Comparison of ENCODE assay signal across 11 mouse cellular contexts in the genomic region with DNA sequence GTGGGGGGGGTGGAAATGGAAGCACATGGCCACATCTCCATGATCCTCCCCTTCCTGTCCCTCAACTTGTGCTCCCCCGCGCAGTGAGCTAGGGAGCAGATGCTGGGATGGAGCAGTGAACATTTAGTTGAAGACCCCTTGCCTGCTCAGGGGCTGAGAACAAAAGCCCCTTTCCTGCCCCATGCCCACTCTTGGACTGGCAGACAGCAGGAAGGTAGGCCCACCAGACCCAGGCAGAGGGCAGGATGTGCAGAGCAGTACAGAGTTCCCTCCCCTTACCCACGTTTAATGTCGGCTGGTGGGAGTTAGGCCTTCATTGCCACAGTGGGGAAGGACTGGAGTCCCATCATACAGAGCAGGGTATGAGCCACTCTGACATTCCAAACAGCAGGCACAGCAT. TPM values are rescaled to one million over a fixed set of nuclear protein-coding genes. Genes with fewer than 3 reads are reported as not detected.
DNase-seq lines count a peak whose midpoint lies in the region; ATAC-seq lines count a peak whose summit lies in the region.
"Had no signal": no experiment of that assay in that cellular context is flagged by ENCODE, and none has a peak within 500 bp of the region (broad histone marks: within the 10 kb centered on the region; RNA-seq: fewer than 3 reads in every experiment).

No protein-coding gene starts in this region.

- no peaks in the 10 kb centered on the region for H3K27me3 ChIP-seq in hindbrain, embryonic 14.5 days (ENCODE audit: control insufficient read depth, insufficient read depth, low read length)
- H3K27me3 ChIP-seq in hindbrain, embryonic 16.5 days (replicated peaks; ENCODE audit: control insufficient read depth, insufficient read depth, low read length), result no peaks in the 10 kb centered on the region
- no peaks in the 10 kb centered on the region for H3K27me3 ChIP-seq in midbrain, embryonic 15.5 days (replicated peaks)
- no peaks in the 10 kb centered on the region for H3K27me3 ChIP-seq in midbrain, embryonic 14.5 days (ENCODE audit: control insufficient read depth, insufficient read depth, low read length)
- H3K27me3 ChIP-seq in liver, embryonic 11.5 days (replicated peaks; ENCODE audit: control insufficient read depth, insufficient read depth, low read length), result no peaks in the 10 kb centered on the region

- no peak overlapping the region for H3K4me3 ChIP-seq in hindbrain, embryonic 14.5 days (replicated peaks; ENCODE audit: low read length)
- no peak overlapping the region for H3K4me3 ChIP-seq in hindbrain, embryonic 16.5 days (ENCODE audit: low read length)
- no peak overlapping the region for H3K4me3 ChIP-seq in midbrain, embryonic 15.5 days
- H3K4me3 ChIP-seq in midbrain, embryonic 14.5 days (replicated peaks; ENCODE audit: low read depth, low read length), result no peak overlapping the region
- no peak overlapping the region for H3K4me3 ChIP-seq in liver, embryonic 11.5 days (ENCODE audit: low read depth, low read length)

- ATAC-seq in hindbrain, embryonic 14.5 days (ENCODE audit: low FRiP score), result no peak
- ATAC-seq in hindbrain, embryonic 16.5 days, result no peak
- ATAC-seq in midbrain, embryonic 15.5 days (replicated peaks), result no peak
- ATAC-seq in midbrain, embryonic 14.5 days (ENCODE audit: low FRiP score, low TSS enrichment), result no peak
- ATAC-seq in liver, embryonic 11.5 days (replicated peaks; ENCODE audit: low FRiP score), result no peak

- H3K36me3 ChIP-seq in hindbrain, embryonic 14.5 days (replicated peaks; ENCODE audit: control insufficient read depth, insufficient read depth), result peaks cover 50% of the 10 kb centered on the region
- peaks cover 36% of the 10 kb centered on the region for H3K36me3 ChIP-seq in hindbrain, embryonic 16.5 days (ENCODE audit: control insufficient read depth, insufficient read depth, low read length)
- peaks cover 40% of the 10 kb centered on the region for H3K36me3 ChIP-seq in midbrain, embryonic 15.5 days (replicated peaks)
- H3K36me3 ChIP-seq in midbrain, embryonic 14.5 days (ENCODE audit: control insufficient read depth, insufficient read depth, low read length), result peaks cover 52% of the 10 kb centered on the region
- H3K36me3 ChIP-seq in liver, embryonic 11.5 days (ENCODE audit: control insufficient read depth, insufficient read depth, low read length), result peaks cover 34% of the 10 kb centered on the region

- no peak overlapping the region for H3K9ac ChIP-seq in hindbrain, embryonic 14.5 days
- H3K9ac ChIP-seq in hindbrain, embryonic 16.5 days (ENCODE audit: low read depth, low read length), result no peak overlapping the region
- no peak overlapping the region for H3K9ac ChIP-seq in midbrain, embryonic 15.5 days
- no peak overlapping the region for H3K9ac ChIP-seq in midbrain, embryonic 14.5 days (replicated peaks; ENCODE audit: low read length)
- H3K9ac ChIP-seq in liver, embryonic 11.5 days (ENCODE audit: low read depth, low read length), result no peak overlapping the region

- H3K4me2 ChIP-seq in hindbrain, embryonic 14.5 days (replicated peaks), result no peak overlapping the region
- H3K4me2 ChIP-seq in hindbrain, embryonic 16.5 days (ENCODE audit: low read length), result no peak overlapping the region
- H3K4me2 ChIP-seq in midbrain, embryonic 15.5 days, result no peak overlapping the region
- H3K4me2 ChIP-seq in midbrain, embryonic 14.5 days (ENCODE audit: low read length), result no peak overlapping the region
- no peak overlapping the region for H3K4me2 ChIP-seq in liver, embryonic 11.5 days

- WGBS in hindbrain, embryonic 14.5 days, result 71% methylated on average over 4 of the region's 4 CpGs
- 84% methylated on average over 4 of the region's 4 CpGs for WGBS in hindbrain, embryonic 16.5 days
- 84% methylated on average over 4 of the region's 4 CpGs for WGBS in midbrain, embryonic 15.5 days
- 79% methylated on average over 4 of the region's 4 CpGs for WGBS in midbrain, embryonic 14.5 days
- 53% methylated on average over 4 of the region's 4 CpGs for WGBS in liver, embryonic 11.5 days

- no peak for DNase-seq in hindbrain, embryonic 14.5 days (ENCODE audit: low spot score)
- DNase-seq in midbrain, embryonic 14.5 days, result no peak
- DNase-seq in liver, embryonic 11.5 days (ENCODE audit: low spot score), result no peak
- DNase-seq in thymus, postnatal 14 days, result peak; percentile 65
- no peak for DNase-seq in left cerebral cortex, postnatal 25 days (ENCODE audit: low spot score in 2 of 2)
- no peak for DNase-seq in frontal cortex, postnatal 36 days (ENCODE audit: low spot score in 2 of 2)
- DNase-seq: cerebellum, adult 2 months; gastrocnemius, postnatal 25 days; right cerebral cortex, adult 18-20 months had no signal

- intact Hi-C loops in left cerebral cortex, postnatal 25 days (cut with DNase I), result no loop called here

- peaks cover 19% of the 10 kb centered on the region for H3K4me1 ChIP-seq in hindbrain, embryonic 14.5 days (replicated peaks; ENCODE audit: control insufficient read depth, insufficient read depth, low read length)
- H3K4me1 ChIP-seq in hindbrain, embryonic 16.5 days (ENCODE audit: control insufficient read depth, insufficient read depth, low read depth, low read length), result peaks cover 21% of the 10 kb centered on the region
- peaks cover 27% of the 10 kb centered on the region for H3K4me1 ChIP-seq in midbrain, embryonic 15.5 days
- H3K4me1 ChIP-seq in midbrain, embryonic 14.5 days (ENCODE audit: control insufficient read depth, insufficient read depth, low read length), result peaks cover 12% of the 10 kb centered on the region
- peaks cover 32% of the 10 kb centered on the region for H3K4me1 ChIP-seq in liver, embryonic 11.5 days (replicated peaks; ENCODE audit: control insufficient read depth, insufficient read depth, low read length)

- 0 out of 2 replicates have a peak overlapping the region, but pooled peaks have one; percentile 69 for H3K27ac ChIP-seq in hindbrain, embryonic 14.5 days
- no peak overlapping the region; the same call in 1 of the 2 replicates for H3K27ac ChIP-seq in hindbrain, embryonic 16.5 days (ENCODE audit: low read depth, low read length)
- H3K27ac ChIP-seq in midbrain, embryonic 15.5 days, result peak overlapping the region; percentile 39
- no peak overlapping the region for H3K27ac ChIP-seq in midbrain, embryonic 14.5 days (replicated peaks; ENCODE audit: low read depth, low read length)
- peak overlapping the region; percentile 64 for H3K27ac ChIP-seq in liver, embryonic 11.5 days (ENCODE audit: low read depth, low read length)

- H3K9me3 ChIP-seq in hindbrain, embryonic 14.5 days (ENCODE audit: control insufficient read depth, low read length), result no peaks in the 10 kb centered on the region
- no peaks in the 10 kb centered on the region for H3K9me3 ChIP-seq in hindbrain, embryonic 16.5 days (ENCODE audit: control insufficient read depth, low read length)
- H3K9me3 ChIP-seq in midbrain, embryonic 15.5 days, result no peaks in the 10 kb centered on the region
- H3K9me3 ChIP-seq in midbrain, embryonic 14.5 days (ENCODE audit: control insufficient read depth, low read length), result no peaks in the 10 kb centered on the region
- H3K9me3 ChIP-seq in liver, embryonic 11.5 days (ENCODE audit: control insufficient read depth, low read length), result no peaks in the 10 kb centered on the region

RNA-seq across cellular contexts. Expression of a gene that starts 1.6 kb away (rescaled TPM):
- 5.6 and 5.8 TPM in 2 replicates for polyA plus RNA-seq in hindbrain, embryonic 14.5 days (2014; fragmentation: Nextera tagmentation; extraction: Ambion mirVana)
- polyA plus RNA-seq in hindbrain, embryonic 16.5 days (2015; fragmentation: Nextera tagmentation; extraction: Ambion mirVana), result 5.2 and 6.5 TPM in 2 replicates
- 6.7 TPM in 2 replicates for polyA plus RNA-seq in midbrain, embryonic 15.5 days (2015; fragmentation: Nextera tagmentation; extraction: Ambion mirVana)
- polyA plus RNA-seq in midbrain, embryonic 14.5 days (2014; fragmentation: Nextera tagmentation; extraction: Ambion mirVana), result 4.4 and 5.7 TPM in 2 replicates
- polyA plus RNA-seq in liver, embryonic 11.5 days (2014; fragmentation: Nextera tagmentation; extraction: Ambion mirVana), result 7.6 and 8.4 TPM in 2 replicates
- total RNA-seq in left cerebral cortex, postnatal 25 days (2021), result 1 to 10 TPM; 3.8 to 7.3 TPM

RNA-seq across cellular contexts. Expression of a gene that starts 24.5 kb away (rescaled TPM):
- 44.7 and 48.5 TPM in 2 replicates for polyA plus RNA-seq in hindbrain, embryonic 14.5 days (2014; fragmentation: Nextera tagmentation; extraction: Ambion mirVana)
- polyA plus RNA-seq in hindbrain, embryonic 16.5 days (2015; fragmentation: Nextera tagmentation; extraction: Ambion mirVana), result 46.9 and 48.4 TPM in 2 replicates
- polyA plus RNA-seq in midbrain, embryonic 15.5 days (2015; fragmentation: Nextera tagmentation; extraction: Ambion mirVana), result 51.9 and 55.1 TPM in 2 replicates
- polyA plus RNA-seq in midbrain, embryonic 14.5 days (2014; fragmentation: Nextera tagmentation; extraction: Ambion mirVana), result 38.5 and 48.7 TPM in 2 replicates
- 20.3 and 22.9 TPM in 2 replicates for polyA plus RNA-seq in liver, embryonic 11.5 days (2014; fragmentation: Nextera tagmentation; extraction: Ambion mirVana)
- total RNA-seq in left cerebral cortex, postnatal 25 days (2021), result 10 to 100 TPM; 47.7 to 50.8 TPM

RNA-seq across cellular contexts. Expression of a gene that starts 25.4 kb away (rescaled TPM):
- 174 and 197 TPM in 2 replicates for polyA plus RNA-seq in hindbrain, embryonic 14.5 days (2014; fragmentation: Nextera tagmentation; extraction: Ambion mirVana)
- polyA plus RNA-seq in hindbrain, embryonic 16.5 days (2015; fragmentation: Nextera tagmentation; extraction: Ambion mirVana), result 159 and 170 TPM in 2 replicates
- polyA plus RNA-seq in midbrain, embryonic 15.5 days (2015; fragmentation: Nextera tagmentation; extraction: Ambion mirVana), result 205 and 227 TPM in 2 replicates
- 213 and 219 TPM in 2 replicates for polyA plus RNA-seq in midbrain, embryonic 14.5 days (2014; fragmentation: Nextera tagmentation; extraction: Ambion mirVana)
- polyA plus RNA-seq in liver, embryonic 11.5 days (2014; fragmentation: Nextera tagmentation; extraction: Ambion mirVana), result 74.8 and 80.9 TPM in 2 replicates
- total RNA-seq in left cerebral cortex, postnatal 25 days (2021), result 100 to 1,000 TPM; 314 to 335 TPM

RNA-seq across cellular contexts. Expression of a gene that starts 34.0 kb away (rescaled TPM):
- 5.8 and 6.6 TPM in 2 replicates for polyA plus RNA-seq in hindbrain, embryonic 14.5 days (2014; fragmentation: Nextera tagmentation; extraction: Ambion mirVana)
- 2.9 and 3.5 TPM in 2 replicates for polyA plus RNA-seq in hindbrain, embryonic 16.5 days (2015; fragmentation: Nextera tagmentation; extraction: Ambion mirVana)
- 4.7 and 4.8 TPM in 2 replicates for polyA plus RNA-seq in midbrain, embryonic 15.5 days (2015; fragmentation: Nextera tagmentation; extraction: Ambion mirVana)
- 4.9 and 6.2 TPM in 2 replicates for polyA plus RNA-seq in midbrain, embryonic 14.5 days (2014; fragmentation: Nextera tagmentation; extraction: Ambion mirVana)
- polyA plus RNA-seq in liver, embryonic 11.5 days (2014; fragmentation: Nextera tagmentation; extraction: Ambion mirVana), result 2.5 and 2.6 TPM in 2 replicates
- 100 to 1,000 TPM; 176 to 184 TPM for total RNA-seq in left cerebral cortex, postnatal 25 days (2021)

RNA-seq across cellular contexts. Expression of a gene that starts 50.5 kb away (rescaled TPM):
- 0.78 and 2.5 TPM in 2 replicates for polyA plus RNA-seq in hindbrain, embryonic 14.5 days (2014; fragmentation: Nextera tagmentation; extraction: Ambion mirVana)
- polyA plus RNA-seq in hindbrain, embryonic 16.5 days (2015; fragmentation: Nextera tagmentation; extraction: Ambion mirVana), result 1.5 and 1.6 TPM in 2 replicates
- polyA plus RNA-seq in midbrain, embryonic 15.5 days (2015; fragmentation: Nextera tagmentation; extraction: Ambion mirVana), result 9.7 and 16.6 TPM in 2 replicates
- polyA plus RNA-seq in midbrain, embryonic 14.5 days (2014; fragmentation: Nextera tagmentation; extraction: Ambion mirVana), result 11.7 and 17.2 TPM in 2 replicates
- polyA plus RNA-seq in liver, embryonic 11.5 days (2014; fragmentation: Nextera tagmentation; extraction: Ambion mirVana), result 1.8 and 3.3 TPM in 2 replicates
- 1 to 10 TPM; 2.5 to 4.0 TPM for total RNA-seq in left cerebral cortex, postnatal 25 days (2021)
- total RNA-seq: gastrocnemius, postnatal 25 days had no signal

Comparison
In these comparisons a context has a peak if more than half of its experiments do, and no peak if none do; other contexts are left out.
1. H3K27ac ChIP-seq: peak in hindbrain, embryonic 14.5 days (single experiment), midbrain, embryonic 15.5 days (single experiment) and liver, embryonic 11.5 days (single experiment); none in hindbrain, embryonic 16.5 days (single experiment) and midbrain, embryonic 14.5 days (single experiment).